Mouse (Mus musculus) lung, postnatal 36 days (tissue): ENCODE data around the gene Acap2.

Experiments
- DNase-seq: peaks from one replicate; pipeline ENCODE4 v3.0.0; 2022; ENCODE audit warnings: mixed read lengths

Acap2 gene

GRCm38 (mm10) chr16:31167017-31167887 is 33.8 kb downstream of the Acap2 start:
- no peak for DNase-seq

DNA sequence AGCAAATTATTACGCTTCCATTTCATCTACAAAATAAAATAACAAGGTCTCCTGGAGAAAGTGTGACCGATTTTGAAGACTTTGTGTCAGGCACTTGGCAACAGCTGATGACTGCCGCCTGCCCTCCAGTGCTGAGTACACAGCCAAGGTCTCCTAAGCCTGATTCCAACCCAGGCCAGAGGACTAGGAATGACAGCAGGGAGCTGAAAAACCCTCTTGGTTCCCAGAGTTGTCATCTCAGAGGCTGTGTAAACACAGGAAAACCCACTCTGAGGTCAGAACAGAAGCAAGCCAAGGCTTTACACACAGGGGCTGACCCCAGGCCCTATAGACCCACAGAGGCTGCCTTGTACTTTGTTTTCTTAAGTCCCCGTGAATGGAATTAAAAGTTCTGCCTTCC is 35.1 kb downstream of the Acap2 start:
- DNase-seq = peak; percentile 29

- no peak for DNase-seq
Observed at GRCm38 (mm10) chr16:31165467-31165866, 35.6 kb downstream of the Acap2 start.

- no peak for DNase-seq
Observed at GRCm38 (mm10) chr16:31164125-31164524, 36.9 kb downstream of the Acap2 start.

DNA sequence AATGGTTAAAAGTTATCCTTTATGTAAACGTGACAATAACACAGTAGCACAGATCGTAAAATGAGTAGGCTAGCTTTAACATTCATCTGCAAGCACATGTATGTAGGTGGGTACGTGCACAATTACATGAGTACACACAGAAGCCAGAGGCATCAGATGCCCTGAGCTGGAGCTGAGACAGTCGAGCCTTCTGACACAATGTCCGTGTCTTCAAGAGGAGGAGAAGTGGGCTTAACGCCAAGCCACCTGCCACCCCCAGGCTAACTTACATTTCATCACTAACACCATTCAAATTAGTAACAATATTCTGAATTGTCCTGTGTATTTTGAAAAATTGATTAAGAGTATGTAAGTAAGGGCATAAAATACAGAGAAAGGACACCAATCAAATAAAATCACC is 40.6 kb downstream of the Acap2 start:
- DNase-seq = no peak

- no peak for DNase-seq
Observed at GRCm38 (mm10) chr16:31159491-31159890, 41.6 kb downstream of the Acap2 start.

GRCm38 (mm10) chr16:31149841-31150240 is 51.2 kb downstream of the Acap2 start:
- DNase-seq = no peak

DNA sequence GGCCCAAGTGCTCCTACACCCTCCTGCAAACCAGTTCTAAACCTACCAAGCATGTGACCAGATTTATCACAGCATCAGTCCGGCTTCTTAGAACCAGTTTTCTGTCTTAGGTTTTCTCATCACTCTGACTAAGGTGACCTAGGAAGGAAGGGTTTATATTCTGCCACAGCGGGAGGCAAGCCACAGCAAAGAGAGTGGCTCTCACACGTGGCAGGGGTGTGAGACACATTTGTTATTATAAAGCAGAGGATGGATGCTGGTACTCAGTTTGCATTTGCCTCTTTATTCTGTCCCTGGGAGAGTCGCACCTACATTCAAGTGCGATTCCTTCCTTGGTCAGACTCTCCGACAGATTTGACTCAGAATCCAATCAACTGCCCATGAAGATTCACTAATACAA is 52.2 kb downstream of the Acap2 start:
- no peak for DNase-seq

DNA sequence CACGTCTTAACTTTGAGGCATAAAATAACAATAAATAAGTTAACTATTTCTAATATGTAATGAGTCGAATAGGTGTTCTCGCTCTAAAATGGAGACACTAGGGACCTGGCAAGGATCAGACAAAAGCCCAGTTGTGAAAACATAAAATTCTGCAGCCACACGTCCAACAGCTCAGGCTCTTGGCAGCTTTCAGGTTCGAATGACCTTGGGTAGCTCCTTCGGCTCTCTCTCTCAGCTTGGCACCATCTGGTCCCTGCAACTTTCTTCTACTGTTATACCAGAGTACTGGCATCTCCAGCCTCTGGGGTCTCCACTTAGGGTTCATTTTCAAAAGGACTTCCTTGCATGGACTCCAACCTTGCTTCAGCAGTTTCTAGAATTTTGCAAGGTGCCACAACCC is 53.3 kb downstream of the Acap2 start:
- DNase-seq = no peak

DNA sequence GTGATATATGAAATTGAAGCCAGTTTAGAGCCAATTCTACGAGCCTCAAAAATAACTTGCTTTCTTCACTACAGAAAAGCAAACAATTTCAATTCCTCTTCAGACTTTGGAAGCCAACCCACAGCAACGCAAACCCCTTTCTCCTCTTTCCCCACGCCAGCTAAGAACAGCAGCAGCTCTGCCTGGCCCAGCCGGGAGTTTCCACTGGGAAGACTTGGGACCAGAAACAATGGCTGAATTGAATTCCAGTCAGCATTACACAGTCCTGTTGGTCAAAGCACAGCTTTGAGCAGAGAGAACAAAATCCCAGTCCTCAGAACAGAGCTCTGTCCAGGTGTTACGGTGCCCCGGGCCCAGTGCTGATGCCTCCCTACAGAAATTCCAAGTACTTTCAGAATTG is 59.1 kb downstream of the Acap2 start:
- no peak for DNase-seq

- DNase-seq = no peak
Observed at GRCm38 (mm10) chr16:31136616-31137253, 64.3 kb downstream of the Acap2 start.

DNA sequence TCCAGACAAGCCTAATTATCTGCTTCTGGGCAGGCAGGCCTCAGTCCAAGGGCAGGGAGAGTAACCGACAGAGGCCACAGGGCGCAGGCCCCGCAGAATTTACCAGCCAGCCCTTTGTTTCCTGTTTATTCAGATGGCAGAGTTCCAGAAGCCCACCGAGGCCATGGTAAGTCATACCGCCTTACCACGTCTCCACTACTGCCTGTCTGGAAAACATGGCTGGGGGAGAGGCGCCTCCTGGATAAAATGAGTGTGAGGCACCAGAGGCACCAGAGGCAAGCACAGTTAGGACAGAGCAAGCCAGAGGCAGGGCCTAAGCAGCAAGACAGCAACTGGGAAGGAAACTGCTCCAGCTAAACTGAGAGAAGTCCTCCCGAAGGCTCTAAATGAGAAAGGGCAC is 65.5 kb downstream of the Acap2 start:
- DNase-seq = peak; percentile 14

- peak; percentile 85 for DNase-seq
Observed at GRCm38 (mm10) chr16:31131531-31131930, 69.5 kb downstream of the Acap2 start.

DNA sequence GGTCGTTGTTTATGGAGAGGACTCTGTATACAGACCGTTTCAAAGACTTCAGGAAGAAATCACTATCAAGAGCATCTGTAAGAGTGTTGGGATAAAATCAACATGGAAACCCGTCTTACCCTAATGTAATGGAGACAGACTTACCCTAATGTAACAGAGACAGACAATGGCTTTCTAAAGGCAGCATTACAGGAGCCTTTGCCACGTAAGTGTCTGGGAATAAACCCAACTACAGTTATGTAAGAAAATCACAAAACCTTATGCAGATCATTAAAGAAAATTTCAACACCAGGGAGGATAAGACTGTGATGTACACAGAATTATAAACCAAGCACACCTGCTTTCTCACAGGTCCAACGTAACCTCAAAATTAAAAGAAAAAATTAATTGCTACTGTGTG is 72.9 kb downstream of the Acap2 start:
- no peak for DNase-seq

DNA sequence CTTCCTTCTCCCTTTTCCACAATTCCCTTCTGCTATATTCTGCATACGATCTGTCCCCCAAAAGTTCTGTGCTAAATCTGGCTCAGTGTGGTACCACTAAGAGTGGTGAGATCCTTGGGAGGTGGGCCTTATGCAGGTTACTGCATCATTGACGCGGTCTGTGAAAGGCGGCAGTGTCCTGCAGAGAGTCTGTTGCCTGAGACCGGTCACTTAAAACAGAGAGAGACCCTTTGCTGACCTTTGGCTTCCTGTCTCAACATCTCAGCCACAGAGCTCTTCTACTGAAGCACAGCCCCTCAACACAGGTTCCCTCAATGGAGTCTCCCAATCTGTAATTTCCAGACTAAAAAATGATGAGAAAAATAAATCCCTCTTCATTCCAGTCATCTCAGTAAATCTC is 76.1 kb downstream of the Acap2 start:
- no peak for DNase-seq

GRCm38 (mm10) chr16:31121612-31122011 is 79.4 kb downstream of the Acap2 start:
- DNase-seq = no peak

DNA sequence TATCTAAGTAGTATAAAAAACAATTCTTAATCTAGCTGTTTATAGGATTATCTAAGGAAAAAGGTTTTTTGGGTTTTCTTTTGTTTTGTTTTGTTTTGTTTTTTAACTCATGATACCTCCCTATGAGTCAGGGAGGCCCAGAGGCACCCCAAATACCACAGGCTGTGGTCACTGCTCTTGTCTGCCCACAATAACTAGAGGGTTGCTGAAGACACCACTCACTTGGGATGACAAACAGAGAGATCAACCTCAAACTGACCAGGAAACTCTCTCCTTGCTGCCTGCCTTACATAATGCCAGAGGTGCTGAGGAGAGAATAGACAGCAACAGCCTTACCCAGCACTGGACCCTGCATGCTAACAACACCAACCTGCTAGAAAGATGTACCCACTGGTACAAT is 87.4 kb downstream of the Acap2 start:
- no peak for DNase-seq

GRCm38 (mm10) chr16:31101352-31101751 is 99.7 kb downstream of the Acap2 start:
- no peak for DNase-seq

- no peak for DNase-seq
Observed at GRCm38 (mm10) chr16:31099906-31100305, 101.1 kb downstream of the Acap2 start.

DNA sequence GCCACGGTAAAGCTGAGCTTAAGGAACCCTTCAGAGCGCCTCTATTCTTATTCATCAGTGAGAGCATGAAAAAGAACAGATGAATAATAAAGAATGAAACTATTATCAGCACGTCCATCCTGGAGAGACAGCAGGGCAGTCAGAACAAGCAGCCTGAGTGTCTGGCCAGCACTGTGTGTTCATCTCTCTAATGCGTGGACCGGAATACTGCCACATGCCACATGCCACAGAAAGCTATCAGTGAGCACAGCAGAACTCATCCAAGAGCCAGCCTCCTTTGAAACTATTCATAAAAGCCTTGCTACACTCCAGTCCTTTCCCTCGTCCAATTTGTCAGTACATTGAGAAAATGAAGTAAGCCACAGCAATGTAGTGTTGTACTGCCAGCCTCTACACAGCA is 107.0 kb downstream of the Acap2 start:
- no peak for DNase-seq

GRCm38 (mm10) chr16:31093186-31093585 is 107.9 kb downstream of the Acap2 start:
- no peak for DNase-seq

DNA sequence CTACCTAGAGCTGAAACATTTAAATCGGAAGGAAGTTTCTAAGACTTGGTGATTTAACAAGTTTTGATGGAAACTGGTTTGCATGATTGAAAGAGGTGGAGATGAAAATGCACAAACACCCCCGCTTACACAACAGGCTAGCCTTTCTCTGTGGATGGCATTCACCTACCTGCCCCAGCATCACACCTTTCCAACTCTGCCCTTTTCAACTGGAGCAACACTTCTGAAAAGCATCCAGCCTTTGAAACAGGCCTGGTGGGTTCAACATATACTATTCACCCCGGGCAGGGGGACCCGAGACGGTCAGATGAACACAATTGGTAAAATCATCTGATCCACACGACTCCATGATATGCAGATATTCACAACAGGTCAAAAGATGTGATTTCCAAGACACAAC is 119.2 kb downstream of the Acap2 start:
- no peak for DNase-seq

- DNase-seq = peak; percentile 96
Observed at GRCm38 (mm10) chr16:31081125-31081664, 119.8 kb downstream of the Acap2 start, which contains the start of gene Xxylt1. Gene Xxylt1 (minus strand): TSS chr16:31081432.

DNA sequence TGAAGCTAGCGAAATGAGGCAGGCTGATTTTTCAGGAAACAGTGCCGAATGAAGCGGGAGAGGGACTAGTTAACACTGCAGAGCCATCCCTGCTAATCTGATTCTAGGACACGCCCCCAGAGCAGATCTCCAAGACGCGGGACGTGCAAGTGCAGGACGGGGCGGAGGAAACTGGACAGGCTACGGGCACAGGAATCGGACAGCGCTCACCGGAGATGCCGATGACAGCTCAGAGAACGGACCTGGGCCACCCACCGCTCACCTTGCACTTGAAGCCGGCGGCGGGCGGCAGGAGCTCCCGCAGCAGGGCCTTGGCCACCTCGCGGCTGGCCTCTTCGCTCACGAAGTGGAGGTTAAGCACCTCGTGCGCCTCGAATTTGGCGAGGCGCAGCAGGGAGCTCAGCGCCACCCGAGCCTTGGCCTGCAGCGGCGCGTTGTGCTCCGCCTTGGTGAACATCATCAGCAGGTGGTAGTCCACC is 120.4 kb downstream of the Acap2 start:
- peak; percentile 82 for DNase-seq
